Mouse (Mus musculus): ENCODE data around the gene Gps1. TPM values are rescaled to one million over a fixed set of nuclear protein-coding genes. Genes with fewer than 3 reads are reported as not detected.
"Not testable (repeated sequence)": the region's sequence is repeated elsewhere in the genome, so short reads cannot be mapped to it uniquely, and the experiment has no call there.

Gps1 gene
- polyA plus RNA-seq, 1 experiment from 2014 or later: 272 TPM

- 100% methylated on average over 3 of the region's 6 CpGs for WGBS
- H3K9me3 ChIP-seq (ENCODE audit: control insufficient read depth, low read length); H3K4me2 ChIP-seq (ENCODE audit: low read length); ATAC-seq; H3K9ac ChIP-seq (ENCODE audit: low read depth, low read length); H3K4me3 ChIP-seq (ENCODE audit: low read length); H3K27me3 ChIP-seq (replicated peaks; ENCODE audit: control insufficient read depth, insufficient read depth, low read length); H3K27ac ChIP-seq (ENCODE audit: low read depth, low read length): not testable (repeated sequence)
- Histone ChIP-seq H3K36me3 (ENCODE audit: control insufficient read depth, insufficient read depth, low read length) (peaks cover 16% of the 10 kb centered on the region), H3K4me1 (ENCODE audit: control insufficient read depth, insufficient read depth, low read depth, low read length) (peaks cover 18% of the 10 kb centered on the region)
Observed at GRCm38 (mm10) chr11:120781361-120781760, 2.7 kb upstream of the Gps1 start.

- Histone ChIP-seq H3K4me3 (ENCODE audit: low read length) (peak overlapping the region; percentile 99), H3K9ac (ENCODE audit: low read depth, low read length) (peak overlapping the region; percentile 93), H3K9me3 (ENCODE audit: control insufficient read depth, low read length) (no peaks in the 10 kb centered on the region), H3K36me3 (ENCODE audit: control insufficient read depth, insufficient read depth, low read length) (peaks cover 27% of the 10 kb centered on the region), H3K4me1 (ENCODE audit: control insufficient read depth, insufficient read depth, low read depth, low read length) (peaks cover 18% of the 10 kb centered on the region), H3K27me3 (replicated peaks; ENCODE audit: control insufficient read depth, insufficient read depth, low read length) (no peaks in the 10 kb centered on the region), H3K27ac (ENCODE audit: low read depth, low read length) (peak overlapping the region; percentile 86), H3K4me2 (ENCODE audit: low read length) (peak overlapping the region; percentile 63)
- ATAC-seq: peak; percentile 29
- WGBS: 2% methylated on average over 42 of the region's 42 CpGs
Observed at GRCm38 (mm10) chr11:120783426-120784063, 527 bp upstream of the Gps1 start.

- peak overlapping the region; percentile 99 for H3K4me3 ChIP-seq (ENCODE audit: low read length)
- no peaks in the 10 kb centered on the region for H3K9me3 ChIP-seq (ENCODE audit: control insufficient read depth, low read length)
- H3K36me3 ChIP-seq (ENCODE audit: control insufficient read depth, insufficient read depth, low read length): peaks cover 33% of the 10 kb centered on the region
- peak overlapping the region; percentile 99 for H3K4me2 ChIP-seq (ENCODE audit: low read length)
- no peak for ATAC-seq
- no peaks in the 10 kb centered on the region for H3K27me3 ChIP-seq (replicated peaks; ENCODE audit: control insufficient read depth, insufficient read depth, low read length)
- WGBS: 44% methylated on average over 9 of the region's 9 CpGs
- H3K4me1 ChIP-seq (ENCODE audit: control insufficient read depth, insufficient read depth, low read depth, low read length): peaks cover 18% of the 10 kb centered on the region
- peak overlapping the region; percentile 93 for H3K9ac ChIP-seq (ENCODE audit: low read depth, low read length)
- no peak overlapping the region for H3K27ac ChIP-seq (ENCODE audit: low read depth, low read length)
Observed at GRCm38 (mm10) chr11:120785145-120785544, 1.1 kb downstream of the Gps1 start.

GRCm38 (mm10) chr11:120788460-120788859 lies 4.4 kb downstream of the Gps1 start:
- not testable (repeated sequence) for H3K4me1 ChIP-seq (ENCODE audit: control insufficient read depth, insufficient read depth, low read depth, low read length); H3K27me3 ChIP-seq (replicated peaks; ENCODE audit: control insufficient read depth, insufficient read depth, low read length); H3K4me3 ChIP-seq (ENCODE audit: low read length); ATAC-seq; H3K4me2 ChIP-seq (ENCODE audit: low read length); H3K9ac ChIP-seq (ENCODE audit: low read depth, low read length); H3K27ac ChIP-seq (ENCODE audit: low read depth, low read length); H3K9me3 ChIP-seq (ENCODE audit: control insufficient read depth, low read length)
- 96% methylated on average over 9 of the region's 10 CpGs for WGBS
- H3K36me3 ChIP-seq (ENCODE audit: control insufficient read depth, insufficient read depth, low read length): peaks cover 44% of the 10 kb centered on the region

GRCm38 (mm10) chr11:120789355-120789754 lies 5.3 kb downstream of the Gps1 start:
- peaks cover 44% of the 10 kb centered on the region for H3K36me3 ChIP-seq (ENCODE audit: control insufficient read depth, insufficient read depth, low read length)
- 79% methylated on average over 4 of the region's 4 CpGs for WGBS

GRCm38 (mm10) chr11:120789810-120790209 lies 5.7 kb downstream of the Gps1 start:
- H3K4me2 ChIP-seq (ENCODE audit: low read length): no peak overlapping the region
- WGBS: 91% methylated on average over 3 of the region's 3 CpGs
- H3K27ac ChIP-seq (ENCODE audit: low read depth, low read length): no peak overlapping the region
- no peak overlapping the region for H3K4me3 ChIP-seq (ENCODE audit: low read length)
- no peaks in the 10 kb centered on the region for H3K27me3 ChIP-seq (replicated peaks; ENCODE audit: control insufficient read depth, insufficient read depth, low read length)
- no peaks in the 10 kb centered on the region for H3K9me3 ChIP-seq (ENCODE audit: control insufficient read depth, low read length)
- peaks cover 11% of the 10 kb centered on the region for H3K4me1 ChIP-seq (ENCODE audit: control insufficient read depth, insufficient read depth, low read depth, low read length)
- ATAC-seq: no peak
- peaks cover 44% of the 10 kb centered on the region for H3K36me3 ChIP-seq (ENCODE audit: control insufficient read depth, insufficient read depth, low read length)
- H3K9ac ChIP-seq (ENCODE audit: low read depth, low read length): no peak overlapping the region

More at GRCm38 (mm10) chr11:120789355-120789754, 5.3 kb downstream of the Gps1 start:
- Histone ChIP-seq H3K27ac (ENCODE audit: low read depth, low read length) (no peak overlapping the region), H3K4me3 (ENCODE audit: low read length) (no peak overlapping the region), H3K4me2 (ENCODE audit: low read length) (no peak overlapping the region), H3K4me1 (ENCODE audit: control insufficient read depth, insufficient read depth, low read depth, low read length) (peaks cover 9% of the 10 kb centered on the region), H3K9ac (ENCODE audit: low read depth, low read length) (no peak overlapping the region), H3K9me3 (ENCODE audit: control insufficient read depth, low read length) (no peaks in the 10 kb centered on the region), H3K27me3 (replicated peaks; ENCODE audit: control insufficient read depth, insufficient read depth, low read length) (no peaks in the 10 kb centered on the region)
- ATAC-seq: no peak

- Histone ChIP-seq H3K4me3 (ENCODE audit: low read length) (no peak overlapping the region), H3K9ac (ENCODE audit: low read depth, low read length) (no peak overlapping the region), H3K36me3 (ENCODE audit: control insufficient read depth, insufficient read depth, low read length) (peaks cover 36% of the 10 kb centered on the region), H3K27me3 (replicated peaks; ENCODE audit: control insufficient read depth, insufficient read depth, low read length) (no peaks in the 10 kb centered on the region), H3K4me2 (ENCODE audit: low read length) (no peak overlapping the region), H3K4me1 (ENCODE audit: control insufficient read depth, insufficient read depth, low read depth, low read length) (peaks cover 13% of the 10 kb centered on the region), H3K27ac (ENCODE audit: low read depth, low read length) (no peak overlapping the region), H3K9me3 (ENCODE audit: control insufficient read depth, low read length) (no peaks in the 10 kb centered on the region)
- no peak for ATAC-seq
- WGBS: 93% methylated on average over 9 of the region's 9 CpGs
Observed at GRCm38 (mm10) chr11:120792652-120793051, 8.6 kb downstream of the Gps1 start.

GRCm38 (mm10) chr11:120795756-120796613 lies 11.9 kb downstream of the Gps1 start, which contains the start of gene Dus1l:
Dus1l (minus strand) TSS chr11:120796403.
- ATAC-seq: peak; percentile 95
- H3K4me3 ChIP-seq (ENCODE audit: low read length): peak within 1 kb of the TSS; percentile 99
- peaks cover 13% of the 10 kb centered on the region for H3K4me1 ChIP-seq (ENCODE audit: control insufficient read depth, insufficient read depth, low read depth, low read length)
- 3% methylated on average over 59 of the region's 59 CpGs for WGBS
- H3K27me3 ChIP-seq (replicated peaks; ENCODE audit: control insufficient read depth, insufficient read depth, low read length): no peaks in the 10 kb centered on the region
- H3K27ac ChIP-seq (ENCODE audit: low read depth, low read length): peak within 1 kb of the TSS; percentile 87
- H3K9ac ChIP-seq (ENCODE audit: low read depth, low read length): peak within 1 kb of the TSS; percentile 94
- peak within 1 kb of the TSS; percentile 98 for H3K4me2 ChIP-seq (ENCODE audit: low read length)
- H3K36me3 ChIP-seq (ENCODE audit: control insufficient read depth, insufficient read depth, low read length): peaks cover 19% of the 10 kb centered on the region
- no peaks in the 10 kb centered on the region for H3K9me3 ChIP-seq (ENCODE audit: control insufficient read depth, low read length)

GRCm38 (mm10) chr11:120796614-120796946 lies 12.5 kb downstream of the Gps1 start:
- peak overlapping the region; percentile 99 for H3K4me3 ChIP-seq (ENCODE audit: low read length)
- peak overlapping the region; percentile 87 for H3K27ac ChIP-seq (ENCODE audit: low read depth, low read length)
- H3K36me3 ChIP-seq (ENCODE audit: control insufficient read depth, insufficient read depth, low read length): peaks cover 16% of the 10 kb centered on the region
- ATAC-seq: no peak
- no peaks in the 10 kb centered on the region for H3K9me3 ChIP-seq (ENCODE audit: control insufficient read depth, low read length)
- no peaks in the 10 kb centered on the region for H3K27me3 ChIP-seq (replicated peaks; ENCODE audit: control insufficient read depth, insufficient read depth, low read length)
- H3K9ac ChIP-seq (ENCODE audit: low read depth, low read length): peak overlapping the region; percentile 63
- peaks cover 13% of the 10 kb centered on the region for H3K4me1 ChIP-seq (ENCODE audit: control insufficient read depth, insufficient read depth, low read depth, low read length)
- WGBS: 27% methylated on average over 8 of the region's 8 CpGs
- peak overlapping the region; percentile 51 for H3K4me2 ChIP-seq (ENCODE audit: low read length)
